Mouse (Mus musculus) mouse trophoblast stem cell (cell line): ENCODE data around the gene Syt5.

Source experiments
- in situ Hi-C, 2 experiments: fragments of 300-500 bp; cut with MseI, MboI; formaldehyde crosslinking; loops; 2 replicates in 1 of 2; 3 replicates in 1 of 2; pipeline ENCODE4 v1.15.1; 2025

The Syt5 gene

GRCm38 (mm10) chr7:4501558-4502397 is 45.6 kb downstream of the Syt5 start, which contains the start of gene Ppp1r12c:
TSS of gene Ppp1r12c (minus strand) at chr7:4501680.
- in situ Hi-C loops: no loop called here

GRCm38 (mm10) chr7:4500892-4501471 is 46.4 kb downstream of the Syt5 start:
- in situ Hi-C loops: no loop called here

- in situ Hi-C loops: loop anchor here in 1 of 2 experiments (25.0 kb wide), 1 partner anchor 787 kb away; the partner anchor contains the start of genes Pirb and Rps9
These were observed 48.3 kb downstream of the Syt5 start for GRCm38 (mm10) chr7:4499034-4499433.

GRCm38 (mm10) chr7:4498251-4498650 is 49.1 kb downstream of the Syt5 start:
- in situ Hi-C loops: loop anchor here in 1 of 2 experiments (25.0 kb wide), 1 partner anchor 786 kb away; the partner anchor contains the start of genes Pirb and Rps9

GRCm38 (mm10) chr7:4497271-4497903 is 50.0 kb downstream of the Syt5 start:
- in situ Hi-C loops: loop anchor here in 1 of 2 experiments (25.0 kb wide), 1 partner anchor 785 kb away; the partner anchor contains the start of genes Pirb and Rps9

- in situ Hi-C loops: loop anchor here in 1 of 2 experiments (25.0 kb wide), 1 partner anchor 784 kb away; the partner anchor contains the start of genes Pirb and Rps9
These were observed 50.9 kb downstream of the Syt5 start for GRCm38 (mm10) chr7:4496468-4496867.

- in situ Hi-C loops: loop anchor here in 1 of 2 experiments (25.0 kb wide), 1 partner anchor 782 kb away; the partner anchor contains the start of genes Pirb and Rps9
These were observed 53.4 kb downstream of the Syt5 start for GRCm38 (mm10) chr7:4493991-4494390.

- in situ Hi-C loops: loop anchor here in 1 of 2 experiments (25.0 kb wide), 1 partner anchor 780 kb away; the partner anchor contains the start of genes Pirb and Rps9
These were observed 54.8 kb downstream of the Syt5 start for GRCm38 (mm10) chr7:4492284-4493224.

GRCm38 (mm10) chr7:4491308-4491707 is 56.0 kb downstream of the Syt5 start:
- in situ Hi-C loops: loop anchor here in 1 of 2 experiments (25.0 kb wide), 1 partner anchor 779 kb away; the partner anchor contains the start of genes Pirb and Rps9
